Mouse (Mus musculus) lung, postnatal 10 days (tissue): ENCODE data around the gene 4933430I17Rik.

Experiments used
- DNase-seq: peaks from one replicate; pipeline ENCODE4 v3.0.0; 2021

4933430I17Rik gene

GRCm38 (mm10) chr4:62505991-62506390, 19.2 kb upstream of the 4933430I17Rik start:
- no peak for DNase-seq

GRCm38 (mm10) chr4:62506798-62507197, 18.4 kb upstream of the 4933430I17Rik start:
- no peak for DNase-seq

GRCm38 (mm10) chr4:62508839-62509238, 16.3 kb upstream of the 4933430I17Rik start:
- no peak for DNase-seq

GRCm38 (mm10) chr4:62509946-62510345, 15.2 kb upstream of the 4933430I17Rik start:
- DNase-seq = no peak

- no peak for DNase-seq
These were observed 11.1 kb upstream of the 4933430I17Rik start for GRCm38 (mm10) chr4:62513998-62514506.

GRCm38 (mm10) chr4:62514995-62515394, 10.2 kb upstream of the 4933430I17Rik start:
- DNase-seq = no peak

GRCm38 (mm10) chr4:62515490-62515889, 9.7 kb upstream of the 4933430I17Rik start:
- no peak for DNase-seq

GRCm38 (mm10) chr4:62516079-62516478, 9.1 kb upstream of the 4933430I17Rik start:
- peak; percentile 78 for DNase-seq

GRCm38 (mm10) chr4:62516579-62516978, 8.6 kb upstream of the 4933430I17Rik start:
- DNase-seq = no peak

- DNase-seq = peak; percentile 25
These were observed 8.1 kb upstream of the 4933430I17Rik start for GRCm38 (mm10) chr4:62517046-62517445.

- no peak for DNase-seq
These were observed 7.4 kb upstream of the 4933430I17Rik start for GRCm38 (mm10) chr4:62517538-62518415.

GRCm38 (mm10) chr4:62518416-62519121, 6.6 kb upstream of the 4933430I17Rik start:
- DNase-seq = peak; percentile 36

GRCm38 (mm10) chr4:62519122-62519848, 5.9 kb upstream of the 4933430I17Rik start:
- DNase-seq = no peak

GRCm38 (mm10) chr4:62519849-62520233, 5.3 kb upstream of the 4933430I17Rik start, which contains the start of gene Alad:
TSS of gene Alad (minus strand) at chr4:62519918.
- peak; percentile 93 for DNase-seq

- DNase-seq = no peak
These were observed 4.2 kb upstream of the 4933430I17Rik start for GRCm38 (mm10) chr4:62520892-62521400.

GRCm38 (mm10) chr4:62525489-62525811, 281 bp downstream of the 4933430I17Rik start:
- no peak for DNase-seq

- DNase-seq = no peak
These were observed 1.1 kb downstream of the 4933430I17Rik start for GRCm38 (mm10) chr4:62526256-62526655.

GRCm38 (mm10) chr4:62527655-62528054, 2.5 kb downstream of the 4933430I17Rik start:
- no peak for DNase-seq

GRCm38 (mm10) chr4:62533729-62534128, 8.6 kb downstream of the 4933430I17Rik start:
- no peak for DNase-seq

GRCm38 (mm10) chr4:62541802-62542201, 16.6 kb downstream of the 4933430I17Rik start:
- no peak for DNase-seq

- no peak for DNase-seq
These were observed 18.6 kb downstream of the 4933430I17Rik start for GRCm38 (mm10) chr4:62543782-62544181.

- DNase-seq = no peak
These were observed 19.6 kb downstream of the 4933430I17Rik start for GRCm38 (mm10) chr4:62544801-62545200.

GRCm38 (mm10) chr4:62551966-62552365, 26.8 kb downstream of the 4933430I17Rik start:
- DNase-seq = no peak
